Mouse (Mus musculus): ENCODE measurements at regions not wholly inside any gene's neighbourhood (a gene's known extent, or its start where the extent isn't known, plus 50 kb on each side); places are given as distances from the start of the nearest gene placed in this dataset.

- Histone ChIP-seq H3K4me3 (ENCODE audit: insufficient read depth, low read length) (no peak overlapping the region), H3K4me1 (ENCODE audit: control insufficient read depth, insufficient read depth, low read length) (no peaks in the 10 kb centered on the region), H3K27ac (ENCODE audit: insufficient read depth, low read length) (no peak overlapping the region)
- no peak for TF ChIP-seq POLR2A (IDR thresholded peaks at IDR 0.05; ENCODE audit: low read depth, low read length)
- TF ChIP-seq CTCF (IDR thresholded peaks at IDR 0.05; ENCODE audit: borderline replicate concordance, insufficient read depth, low read length), result no peak
Observed at GRCm38 (mm10) chr9:23083562-23083961, 139.3 kb upstream of the Bmper start.

DNA sequence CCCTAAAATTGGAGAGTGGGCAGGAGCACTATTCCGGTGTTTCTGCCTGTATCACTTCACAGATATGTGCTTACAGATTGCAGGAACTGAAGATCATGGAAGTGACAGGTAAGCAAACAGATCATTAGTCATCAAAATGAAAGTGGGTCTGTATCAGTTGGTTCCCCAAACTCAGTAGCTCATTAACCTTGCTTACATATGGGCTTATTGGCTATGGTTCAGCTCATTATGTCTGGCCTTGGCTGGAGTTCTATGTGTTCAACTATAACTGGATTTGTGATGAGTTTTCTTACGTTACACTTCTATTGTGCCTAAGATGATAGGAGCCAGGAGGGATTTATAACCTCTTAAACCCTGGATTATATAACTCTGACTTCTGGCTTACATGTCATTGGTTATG is 133.5 kb upstream of the Bmper start:
- no peak overlapping the region for H3K4me3 ChIP-seq (ENCODE audit: insufficient read depth, low read length)
- no peak overlapping the region for H3K27ac ChIP-seq (ENCODE audit: insufficient read depth, low read length)
- H3K4me1 ChIP-seq (ENCODE audit: control insufficient read depth, insufficient read depth, low read length), result no peaks in the 10 kb centered on the region
- TF ChIP-seq POLR2A (IDR thresholded peaks at IDR 0.05; ENCODE audit: low read depth, low read length) (no peak), CTCF (IDR thresholded peaks at IDR 0.05; ENCODE audit: borderline replicate concordance, insufficient read depth, low read length) (no peak)

DNA sequence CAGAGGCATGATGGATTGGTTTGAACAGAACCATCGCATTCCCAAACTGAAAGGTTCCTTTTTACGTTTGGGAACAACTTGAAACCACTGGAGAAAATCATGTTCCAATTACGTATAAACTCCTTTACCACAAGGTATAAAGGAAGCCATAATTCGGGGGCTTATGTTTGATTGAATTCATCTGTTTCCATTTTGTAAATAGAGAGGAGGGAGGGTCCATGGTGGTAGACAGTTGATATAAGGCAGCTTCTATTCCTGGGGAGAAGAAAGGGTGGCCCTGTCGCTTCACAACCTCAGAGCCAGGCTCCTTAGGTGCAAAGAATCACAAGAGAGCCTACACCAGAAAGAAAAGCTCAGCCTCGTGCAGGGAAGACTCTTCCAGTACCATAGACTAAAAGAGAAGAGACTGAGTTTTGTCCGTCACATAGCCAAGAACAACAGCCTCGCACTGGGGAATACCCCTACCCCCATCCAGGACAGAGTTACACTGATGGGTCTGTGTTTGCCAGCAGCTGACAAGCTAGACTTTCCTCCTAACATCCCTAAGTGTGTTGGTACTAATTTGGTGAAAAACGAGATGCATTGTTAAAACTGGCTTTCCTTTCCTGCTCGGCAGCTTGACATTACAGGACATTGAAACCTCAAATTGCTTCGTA is 125.6 kb upstream of the Bmper start:
- H3K4me1 ChIP-seq (ENCODE audit: control insufficient read depth, insufficient read depth, low read length), result no peaks in the 10 kb centered on the region
- TF ChIP-seq POLR2A (IDR thresholded peaks at IDR 0.05; ENCODE audit: low read depth, low read length), result no peak
- no peak for TF ChIP-seq CTCF (IDR thresholded peaks at IDR 0.05; ENCODE audit: borderline replicate concordance, insufficient read depth, low read length)
- no peak overlapping the region for H3K27ac ChIP-seq (ENCODE audit: insufficient read depth, low read length)
- H3K4me3 ChIP-seq (ENCODE audit: insufficient read depth, low read length), result no peak overlapping the region

- TF ChIP-seq POLR2A (IDR thresholded peaks at IDR 0.05; ENCODE audit: low read depth, low read length) (no peak), CTCF (IDR thresholded peaks at IDR 0.05; ENCODE audit: borderline replicate concordance, insufficient read depth, low read length) (no peak)
- Histone ChIP-seq H3K4me1 (ENCODE audit: control insufficient read depth, insufficient read depth, low read length) (no peaks in the 10 kb centered on the region), H3K27ac (ENCODE audit: insufficient read depth, low read length) (no peak overlapping the region), H3K4me3 (ENCODE audit: insufficient read depth, low read length) (no peak overlapping the region)
Observed at GRCm38 (mm10) chr9:23101584-23101983, 121.3 kb upstream of the Bmper start.

- H3K4me3 ChIP-seq (ENCODE audit: insufficient read depth, low read length), result no peak overlapping the region
- H3K27ac ChIP-seq (ENCODE audit: insufficient read depth, low read length), result no peak overlapping the region
- no peaks in the 10 kb centered on the region for H3K4me1 ChIP-seq (ENCODE audit: control insufficient read depth, insufficient read depth, low read length)
- TF ChIP-seq CTCF (IDR thresholded peaks at IDR 0.05; ENCODE audit: borderline replicate concordance, insufficient read depth, low read length), result no peak
- no peak for TF ChIP-seq POLR2A (IDR thresholded peaks at IDR 0.05; ENCODE audit: low read depth, low read length)
Observed at GRCm38 (mm10) chr9:23101990-23102796, 120.7 kb upstream of the Bmper start.

DNA sequence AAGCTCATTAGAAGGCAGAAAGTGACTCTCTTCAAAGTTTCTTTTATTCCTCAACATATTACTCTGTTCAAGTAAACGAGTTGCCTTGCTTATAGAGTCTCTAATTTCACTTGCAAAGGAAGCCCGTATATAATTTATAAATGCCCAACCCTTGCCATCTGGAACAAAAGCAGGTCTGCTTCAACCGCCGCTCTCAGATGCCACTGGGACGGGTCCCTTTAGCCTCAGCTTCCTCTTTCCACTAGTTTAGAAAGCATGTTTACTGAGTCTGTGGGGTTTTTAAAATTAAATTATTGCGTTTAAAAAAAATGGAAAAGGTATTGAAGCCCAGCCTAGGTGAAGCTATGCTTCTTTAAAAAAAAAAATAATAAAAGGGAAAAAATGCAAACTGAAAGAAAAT is 111.4 kb upstream of the Bmper start:
- Histone ChIP-seq H3K4me1 (ENCODE audit: control insufficient read depth, insufficient read depth, low read length) (no peaks in the 10 kb centered on the region), H3K27ac (ENCODE audit: insufficient read depth, low read length) (no peak overlapping the region), H3K4me3 (ENCODE audit: insufficient read depth, low read length) (no peak overlapping the region)
- TF ChIP-seq CTCF (IDR thresholded peaks at IDR 0.05; ENCODE audit: borderline replicate concordance, insufficient read depth, low read length) (no peak), POLR2A (IDR thresholded peaks at IDR 0.05; ENCODE audit: low read depth, low read length) (no peak)

GRCm38 (mm10) chr9:23115026-23115425 is 107.8 kb upstream of the Bmper start:
- TF ChIP-seq POLR2A (IDR thresholded peaks at IDR 0.05; ENCODE audit: low read depth, low read length) (no peak), CTCF (IDR thresholded peaks at IDR 0.05; ENCODE audit: borderline replicate concordance, insufficient read depth, low read length) (no peak)
- Histone ChIP-seq H3K27ac (ENCODE audit: insufficient read depth, low read length) (no peak overlapping the region), H3K4me3 (ENCODE audit: insufficient read depth, low read length) (no peak overlapping the region), H3K4me1 (ENCODE audit: control insufficient read depth, insufficient read depth, low read length) (no peaks in the 10 kb centered on the region)

- TF ChIP-seq CTCF (IDR thresholded peaks at IDR 0.05; ENCODE audit: borderline replicate concordance, insufficient read depth, low read length) (no peak), POLR2A (IDR thresholded peaks at IDR 0.05; ENCODE audit: low read depth, low read length) (no peak)
- Histone ChIP-seq H3K27ac (ENCODE audit: insufficient read depth, low read length) (no peak overlapping the region), H3K4me3 (ENCODE audit: insufficient read depth, low read length) (no peak overlapping the region), H3K4me1 (ENCODE audit: control insufficient read depth, insufficient read depth, low read length) (no peaks in the 10 kb centered on the region)
Observed at GRCm38 (mm10) chr9:23115540-23115939, 107.3 kb upstream of the Bmper start.

GRCm38 (mm10) chr9:23116311-23116710 is 106.6 kb upstream of the Bmper start:
- TF ChIP-seq CTCF (IDR thresholded peaks at IDR 0.05; ENCODE audit: borderline replicate concordance, insufficient read depth, low read length) (no peak), POLR2A (IDR thresholded peaks at IDR 0.05; ENCODE audit: low read depth, low read length) (no peak)
- Histone ChIP-seq H3K27ac (ENCODE audit: insufficient read depth, low read length) (no peak overlapping the region), H3K4me3 (ENCODE audit: insufficient read depth, low read length) (no peak overlapping the region), H3K4me1 (ENCODE audit: control insufficient read depth, insufficient read depth, low read length) (no peaks in the 10 kb centered on the region)

DNA sequence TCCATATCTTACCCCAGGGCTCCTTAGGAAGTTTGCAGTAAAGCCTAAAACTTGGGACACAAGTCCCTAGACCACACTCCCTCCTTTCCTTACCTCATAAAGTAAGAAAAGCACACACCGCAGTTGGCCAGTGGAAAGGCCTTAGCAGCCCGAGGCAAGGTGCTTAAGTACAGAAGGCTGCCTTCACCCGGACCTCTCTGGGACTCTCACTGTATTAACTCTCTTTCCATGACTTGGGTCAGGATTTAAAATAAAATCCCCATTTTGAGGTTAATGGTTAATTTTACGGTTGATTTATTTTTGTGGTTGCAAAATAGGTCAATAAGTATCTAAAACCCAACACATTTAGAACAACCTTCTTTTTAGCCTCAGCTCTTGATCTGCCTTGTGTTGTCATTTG is 103.1 kb upstream of the Bmper start:
- Histone ChIP-seq H3K27ac (ENCODE audit: insufficient read depth, low read length) (no peak overlapping the region), H3K4me3 (ENCODE audit: insufficient read depth, low read length) (no peak overlapping the region), H3K4me1 (ENCODE audit: control insufficient read depth, insufficient read depth, low read length) (no peaks in the 10 kb centered on the region)
- TF ChIP-seq CTCF (IDR thresholded peaks at IDR 0.05; ENCODE audit: borderline replicate concordance, insufficient read depth, low read length), result no peak
- TF ChIP-seq POLR2A (IDR thresholded peaks at IDR 0.05; ENCODE audit: low read depth, low read length), result no peak
